Mouse (Mus musculus) spleen, embryonic (tissue): Measurements from ENCODE around the gene Cmtm8.

ENCODE experiments used
- CTCF ChIA-PET: fragments of 350-600 bp; sonication (Branson Sonifier 250); formaldehyde crosslinking; loops from one replicate; lab custom pipeline; 2022; lab: Charles Lee

Cmtm8 gene

GRCm38 (mm10) chr9:114844017-114844662 lies at the start of gene Cmtm8:
Gene Cmtm8, minus strand, starts transcription at chr9:114844156.
- CTCF ChIA-PET = interaction anchor here (0.6 to 0.9 kb wide), 3 partner anchors 167 to 1541 kb away, joined by 3 to 6 read pairs (median 3); no protein-coding TSS in a partner anchor

GRCm38 (mm10) chr9:114892974-114893373 lies 49.0 kb upstream of the Cmtm8 start:
- CTCF ChIA-PET = no interaction called here

GRCm38 (mm10) chr9:114890377-114890776 lies 46.4 kb upstream of the Cmtm8 start:
- CTCF ChIA-PET = no interaction called here

- CTCF ChIA-PET = interaction anchor here (0.6 to 0.8 kb wide), 3 partner anchors 59 to 602 kb away, joined by 3 to 7 read pairs (median 3); no protein-coding TSS in a partner anchor
These were observed 45.0 kb upstream of the Cmtm8 start for GRCm38 (mm10) chr9:114888856-114889407.

- CTCF ChIA-PET = no interaction called here
These were observed 43.7 kb upstream of the Cmtm8 start for GRCm38 (mm10) chr9:114887699-114888098.

- CTCF ChIA-PET = interaction anchor here (0.6 kb wide), 1 partner anchor 84 kb away, joined by 10 read pairs; no protein-coding TSS in a partner anchor
These were observed 42.2 kb upstream of the Cmtm8 start for GRCm38 (mm10) chr9:114885991-114886662.

- CTCF ChIA-PET = no interaction called here
These were observed 41.6 kb upstream of the Cmtm8 start for GRCm38 (mm10) chr9:114885564-114885963.

- CTCF ChIA-PET = no interaction called here
These were observed 38.0 kb upstream of the Cmtm8 start for GRCm38 (mm10) chr9:114881977-114882376.

- CTCF ChIA-PET = no interaction called here
These were observed 11.4 kb upstream of the Cmtm8 start for GRCm38 (mm10) chr9:114855327-114855726.

GRCm38 (mm10) chr9:114854686-114855085 lies 10.7 kb upstream of the Cmtm8 start:
- CTCF ChIA-PET = no interaction called here

GRCm38 (mm10) chr9:114853336-114853735 lies 9.4 kb upstream of the Cmtm8 start:
- CTCF ChIA-PET = no interaction called here

- CTCF ChIA-PET = interaction anchor here (0.7 kb wide), 2 partner anchors 14 to 20 kb away, joined by 3 to 4 read pairs; no protein-coding TSS in a partner anchor
These were observed 7.6 kb upstream of the Cmtm8 start for GRCm38 (mm10) chr9:114851419-114852190.

GRCm38 (mm10) chr9:114843634-114844016 lies 331 bp downstream of the Cmtm8 start:
- CTCF ChIA-PET = interaction anchor here (0.6 to 1.2 kb wide), 4 partner anchors 10 to 1541 kb away, joined by 3 to 6 read pairs (median 3); no protein-coding TSS in a partner anchor

GRCm38 (mm10) chr9:114842886-114843285 lies 1.1 kb downstream of the Cmtm8 start:
- CTCF ChIA-PET = interaction anchor here (0.6 to 1.2 kb wide), 4 partner anchors 9 to 1542 kb away, joined by 3 to 4 read pairs (median 3); no protein-coding TSS in a partner anchor

- CTCF ChIA-PET = interaction anchor here (0.6 kb wide), 2 partner anchors 86 to 194 kb away, joined by 3 to 4 read pairs; no protein-coding TSS in a partner anchor
These were observed 1.7 kb downstream of the Cmtm8 start for GRCm38 (mm10) chr9:114842269-114842668.

GRCm38 (mm10) chr9:114838870-114839269 lies 5.1 kb downstream of the Cmtm8 start:
- CTCF ChIA-PET = no interaction called here

GRCm38 (mm10) chr9:114831527-114831926 lies 12.4 kb downstream of the Cmtm8 start:
- CTCF ChIA-PET = interaction anchor here (0.5 kb wide), 1 partner anchor 20 kb away, joined by 3 read pairs; no protein-coding TSS in a partner anchor

GRCm38 (mm10) chr9:114830351-114830750 lies 13.6 kb downstream of the Cmtm8 start:
- CTCF ChIA-PET = interaction anchor here (0.7 to 0.9 kb wide), 2 partner anchors 15 to 50 kb away, joined by 5 to 6 read pairs; no protein-coding TSS in a partner anchor

GRCm38 (mm10) chr9:114829669-114830068 lies 14.3 kb downstream of the Cmtm8 start:
- CTCF ChIA-PET = no interaction called here

GRCm38 (mm10) chr9:114828377-114828776 lies 15.6 kb downstream of the Cmtm8 start:
- CTCF ChIA-PET = interaction anchor here (0.6 kb wide), 1 partner anchor 63 kb away, joined by 3 read pairs; no protein-coding TSS in a partner anchor

- CTCF ChIA-PET = no interaction called here
These were observed 16.6 kb downstream of the Cmtm8 start for GRCm38 (mm10) chr9:114827242-114827852.
